Mouse (Mus musculus): ENCODE results near the gene Irgc1. TPM values are rescaled to one million over a fixed set of nuclear protein-coding genes. Genes with fewer than 3 reads are reported as not detected.

Gene Irgc1
- polyA plus RNA-seq, 1 experiment = not detected

DNA sequence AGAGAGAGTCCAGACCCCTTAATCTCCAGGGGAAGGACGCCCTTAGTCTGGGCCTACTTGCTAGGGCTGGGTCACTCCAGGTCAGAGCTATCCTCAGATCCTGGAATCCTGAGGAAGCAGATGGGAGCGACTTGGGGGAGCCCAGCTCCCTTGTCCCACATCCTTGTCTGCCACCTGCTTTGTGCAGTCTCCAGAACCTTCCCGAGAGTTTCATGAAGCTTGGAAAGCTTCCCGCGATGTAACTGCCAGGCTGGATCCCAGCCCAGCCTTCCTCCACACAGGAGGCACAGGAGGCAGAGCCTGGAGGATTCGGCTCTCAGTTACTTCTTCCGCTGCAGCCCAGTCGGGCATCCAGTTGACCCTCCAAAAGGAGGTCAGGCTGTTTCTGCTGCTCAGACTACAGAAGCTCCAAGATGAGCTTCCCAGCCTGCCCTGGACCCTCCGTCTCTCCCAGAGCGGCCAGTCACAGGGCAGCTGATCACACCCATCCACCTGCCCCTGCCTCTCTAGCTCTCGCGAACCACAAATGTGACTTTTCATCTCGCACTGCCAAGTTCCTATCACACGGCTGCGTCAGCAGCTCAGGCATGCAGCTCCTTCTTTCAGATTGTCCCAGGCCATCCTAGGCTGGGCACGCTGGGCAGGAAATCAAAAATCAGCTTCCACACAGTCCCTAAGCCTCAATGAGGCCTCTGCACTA, 22.5 kb downstream of the Irgc1 start:
- TF ChIP-seq CTCF (IDR thresholded peaks at IDR 0.05; ENCODE audit: borderline replicate concordance, insufficient read depth, low read length) (no peak), POLR2A (IDR thresholded peaks at IDR 0.05; ENCODE audit: low read depth, low read length) (no peak)
- Histone ChIP-seq H3K27ac (ENCODE audit: insufficient read depth, low read length) (no peak overlapping the region), H3K4me3 (ENCODE audit: insufficient read depth, low read length) (no peak overlapping the region), H3K4me1 (ENCODE audit: control insufficient read depth, insufficient read depth, low read length) (no peaks in the 10 kb centered on the region)

GRCm38 (mm10) chr7:24428725-24429124, 23.4 kb downstream of the Irgc1 start:
- Histone ChIP-seq H3K4me1 (ENCODE audit: control insufficient read depth, insufficient read depth, low read length) (no peaks in the 10 kb centered on the region), H3K4me3 (ENCODE audit: insufficient read depth, low read length) (no peak overlapping the region), H3K27ac (ENCODE audit: insufficient read depth, low read length) (no peak overlapping the region)
- TF ChIP-seq CTCF (IDR thresholded peaks at IDR 0.05; ENCODE audit: borderline replicate concordance, insufficient read depth, low read length) = no peak
- no peak for TF ChIP-seq POLR2A (IDR thresholded peaks at IDR 0.05; ENCODE audit: low read depth, low read length)

DNA sequence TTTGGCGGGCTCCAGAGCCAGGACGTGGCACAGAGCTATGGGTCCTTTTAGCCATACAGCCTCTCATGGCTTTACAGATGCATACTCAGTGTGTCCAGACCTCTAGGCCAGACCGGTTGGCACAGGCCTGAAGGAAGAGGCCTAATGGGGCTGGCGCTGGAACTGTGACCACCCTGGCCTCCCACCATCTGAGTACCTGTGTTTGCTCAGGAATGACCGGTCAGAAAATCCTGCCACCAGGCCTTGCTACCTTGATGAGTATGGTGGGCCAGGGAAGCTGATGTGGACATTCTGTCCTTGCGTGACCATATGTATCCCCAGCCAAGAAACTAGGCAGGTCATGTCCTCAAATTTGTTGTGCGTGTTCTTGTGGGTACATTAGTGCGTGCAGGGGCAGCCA, 24.9 kb downstream of the Irgc1 start:
- Histone ChIP-seq H3K4me3 (ENCODE audit: insufficient read depth, low read length) (no peak overlapping the region), H3K27ac (ENCODE audit: insufficient read depth, low read length) (no peak overlapping the region), H3K4me1 (ENCODE audit: control insufficient read depth, insufficient read depth, low read length) (no peaks in the 10 kb centered on the region)
- TF ChIP-seq CTCF (IDR thresholded peaks at IDR 0.05; ENCODE audit: borderline replicate concordance, insufficient read depth, low read length) (no peak), POLR2A (IDR thresholded peaks at IDR 0.05; ENCODE audit: low read depth, low read length) (no peak)

DNA sequence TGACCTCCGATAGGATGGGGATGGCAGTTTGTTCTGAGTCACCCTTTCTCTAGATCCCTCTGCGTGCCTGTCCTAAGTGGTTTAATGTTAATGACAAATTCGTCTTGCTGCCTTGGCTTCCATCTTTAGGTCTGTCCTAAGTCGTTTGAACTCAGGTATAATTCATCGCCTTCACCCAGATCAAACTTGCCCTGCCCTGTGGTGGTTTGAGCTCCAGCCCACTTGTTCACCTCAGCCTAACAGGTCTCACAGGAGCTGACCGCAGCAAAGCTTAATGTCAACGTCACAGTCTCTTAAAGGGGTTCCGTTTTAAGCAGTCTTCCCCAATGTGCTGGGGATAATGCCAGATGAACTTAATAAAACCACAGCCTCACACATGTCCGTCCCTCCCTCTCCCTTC, 26.2 kb downstream of the Irgc1 start:
- TF ChIP-seq POLR2A (IDR thresholded peaks at IDR 0.05; ENCODE audit: low read depth, low read length) = no peak
- no peak for TF ChIP-seq CTCF (IDR thresholded peaks at IDR 0.05; ENCODE audit: borderline replicate concordance, insufficient read depth, low read length)
- H3K4me1 ChIP-seq (ENCODE audit: control insufficient read depth, insufficient read depth, low read length) = no peaks in the 10 kb centered on the region
- H3K4me3 ChIP-seq (ENCODE audit: insufficient read depth, low read length) = no peak overlapping the region
- no peak overlapping the region for H3K27ac ChIP-seq (ENCODE audit: insufficient read depth, low read length)

DNA sequence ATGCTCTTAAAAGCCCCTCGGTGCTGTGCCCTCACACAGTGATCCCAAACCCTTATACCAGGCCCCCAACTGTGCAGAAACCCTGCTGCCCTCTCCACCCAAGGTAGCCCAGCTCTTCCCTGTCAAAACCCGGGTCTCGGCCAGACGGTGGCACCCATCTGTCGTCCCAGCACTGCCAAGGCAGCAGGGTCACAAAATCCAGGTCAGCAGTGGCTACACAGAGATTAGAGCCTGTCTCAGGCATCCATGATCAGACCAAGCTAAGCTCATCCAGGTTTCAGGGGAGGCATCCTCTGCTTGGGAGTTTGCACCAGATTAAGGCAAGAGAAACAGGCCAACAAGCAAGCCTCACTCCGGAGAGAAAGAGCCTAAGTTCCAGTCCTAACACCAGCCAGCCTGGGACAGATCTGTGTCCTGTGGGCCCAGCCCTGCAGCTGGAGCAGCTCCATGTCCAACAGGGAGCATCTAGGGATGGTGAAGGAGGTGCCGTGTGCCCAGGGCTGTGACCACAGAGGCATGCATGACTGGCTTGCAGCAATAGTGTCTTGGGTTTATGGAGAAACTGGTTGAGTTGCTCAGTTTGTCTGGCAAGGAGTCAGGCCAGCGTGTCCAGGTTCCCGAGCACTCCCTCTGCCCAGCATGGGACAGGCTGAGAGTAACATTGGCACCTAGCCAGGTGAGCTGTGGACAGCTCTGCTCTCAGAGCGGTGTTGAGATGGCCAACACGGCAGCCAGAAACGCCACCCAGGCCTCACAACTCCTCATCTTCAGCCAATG, 28.0 kb downstream of the Irgc1 start:
- H3K27ac ChIP-seq (ENCODE audit: insufficient read depth, low read length) = no peak overlapping the region
- TF ChIP-seq CTCF (IDR thresholded peaks at IDR 0.05; ENCODE audit: borderline replicate concordance, insufficient read depth, low read length) (no peak), POLR2A (IDR thresholded peaks at IDR 0.05; ENCODE audit: low read depth, low read length) (no peak)
- H3K4me1 ChIP-seq (ENCODE audit: control insufficient read depth, insufficient read depth, low read length) = no peaks in the 10 kb centered on the region
- no peak overlapping the region for H3K4me3 ChIP-seq (ENCODE audit: insufficient read depth, low read length)

GRCm38 (mm10) chr7:24423107-24423763, 28.9 kb downstream of the Irgc1 start:
- no peaks in the 10 kb centered on the region for H3K4me1 ChIP-seq (ENCODE audit: control insufficient read depth, insufficient read depth, low read length)
- no peak overlapping the region for H3K4me3 ChIP-seq (ENCODE audit: insufficient read depth, low read length)
- no peak overlapping the region for H3K27ac ChIP-seq (ENCODE audit: insufficient read depth, low read length)
- no peak for TF ChIP-seq POLR2A (IDR thresholded peaks at IDR 0.05; ENCODE audit: low read depth, low read length)
- TF ChIP-seq CTCF (IDR thresholded peaks at IDR 0.05; ENCODE audit: borderline replicate concordance, insufficient read depth, low read length) = no peak

DNA sequence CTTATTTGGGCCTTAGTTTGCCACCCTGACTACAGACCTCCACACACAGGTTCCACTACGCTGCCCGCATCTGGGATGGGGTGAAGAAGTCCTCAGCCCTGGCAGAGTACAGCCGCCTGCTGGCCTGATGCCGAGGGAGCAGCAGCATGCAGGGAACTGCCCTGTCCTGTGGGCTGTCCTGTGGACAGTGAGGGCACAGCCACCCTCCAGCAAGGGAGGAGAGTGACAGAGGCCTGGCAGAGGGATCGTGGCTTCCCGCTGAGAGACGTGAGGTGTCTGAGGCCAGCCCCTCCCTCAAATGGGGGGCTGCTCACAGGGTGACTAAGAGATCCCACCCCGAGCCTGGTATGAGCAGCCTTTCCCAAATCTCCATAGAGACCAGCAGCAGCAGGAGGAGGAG, 29.8 kb downstream of the Irgc1 start:
- TF ChIP-seq POLR2A (IDR thresholded peaks at IDR 0.05; ENCODE audit: low read depth, low read length) (no peak), CTCF (IDR thresholded peaks at IDR 0.05; ENCODE audit: borderline replicate concordance, insufficient read depth, low read length) (no peak)
- H3K4me3 ChIP-seq (ENCODE audit: insufficient read depth, low read length) = no peak overlapping the region
- H3K27ac ChIP-seq (ENCODE audit: insufficient read depth, low read length) = no peak overlapping the region
- no peaks in the 10 kb centered on the region for H3K4me1 ChIP-seq (ENCODE audit: control insufficient read depth, insufficient read depth, low read length)

- TF ChIP-seq CTCF (IDR thresholded peaks at IDR 0.05; ENCODE audit: borderline replicate concordance, insufficient read depth, low read length) (no peak), POLR2A (IDR thresholded peaks at IDR 0.05; ENCODE audit: low read depth, low read length) (no peak)
- Histone ChIP-seq H3K4me3 (ENCODE audit: insufficient read depth, low read length) (no peak overlapping the region), H3K27ac (ENCODE audit: insufficient read depth, low read length) (no peak overlapping the region), H3K4me1 (ENCODE audit: control insufficient read depth, insufficient read depth, low read length) (no peaks in the 10 kb centered on the region)
Observed at GRCm38 (mm10) chr7:24421648-24422047, 30.4 kb downstream of the Irgc1 start.

DNA sequence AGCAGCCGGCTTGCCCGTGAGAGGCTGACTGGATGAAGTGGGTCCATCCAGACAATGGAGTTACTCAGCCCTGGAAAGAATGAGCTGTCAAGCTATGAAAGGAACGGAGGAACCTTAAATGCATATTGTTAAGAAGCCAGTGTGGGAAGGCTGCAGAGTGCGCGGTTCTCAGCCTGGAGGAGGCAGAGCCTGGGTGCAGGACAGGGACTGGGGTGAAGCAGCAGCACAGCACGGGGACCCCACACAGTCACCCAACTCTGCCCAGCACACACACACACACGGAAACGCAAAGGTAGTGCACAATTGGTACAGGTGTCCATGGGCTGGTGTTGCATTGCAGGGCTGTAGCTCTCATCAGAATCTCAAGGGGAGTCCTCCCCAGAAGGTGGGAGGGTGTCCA, 32.5 kb downstream of the Irgc1 start:
- no peaks in the 10 kb centered on the region for H3K4me1 ChIP-seq (ENCODE audit: control insufficient read depth, insufficient read depth, low read length)
- TF ChIP-seq POLR2A (IDR thresholded peaks at IDR 0.05; ENCODE audit: low read depth, low read length) (no peak), CTCF (IDR thresholded peaks at IDR 0.05; ENCODE audit: borderline replicate concordance, insufficient read depth, low read length) (no peak)
- no peak overlapping the region for H3K4me3 ChIP-seq (ENCODE audit: insufficient read depth, low read length)
- H3K27ac ChIP-seq (ENCODE audit: insufficient read depth, low read length) = no peak overlapping the region

- Histone ChIP-seq H3K4me3 (ENCODE audit: insufficient read depth, low read length) (no peak overlapping the region), H3K27ac (ENCODE audit: insufficient read depth, low read length) (no peak overlapping the region)
- TF ChIP-seq POLR2A (IDR thresholded peaks at IDR 0.05; ENCODE audit: low read depth, low read length) (no peak), CTCF (IDR thresholded peaks at IDR 0.05; ENCODE audit: borderline replicate concordance, insufficient read depth, low read length) (no peak)
Observed at GRCm38 (mm10) chr7:24415261-24415660, 36.8 kb downstream of the Irgc1 start.

More at GRCm38 (mm10) chr7:24415261-24415660, 36.8 kb downstream of the Irgc1 start:
- H3K4me1 ChIP-seq (ENCODE audit: control insufficient read depth, insufficient read depth, low read length) = no peaks in the 10 kb centered on the region

Measured in embryonic fibroblast, embryonic 13.5 days (primary cell).